Mouse (Mus musculus): Measurements from ENCODE around the gene Vwa5b1.
A peak's percentile ranks its signal among the peaks of the same experiment; 100 is the strongest.

GRCm38 (mm10) chr4:138553516-138553933 is 82.2 kb downstream of the Vwa5b1 start:
- peak; percentile 35; the same call in 1 of the 2 replicates for TF ChIP-seq EP300 (IDR thresholded peaks at IDR 0.05)
- TF ChIP-seq CTCF (IDR thresholded peaks at IDR 0.05), result no peak
